Mouse (Mus musculus) testis, postnatal 10 days (tissue): ENCODE data around the gene Tigar.

Experiments used
- DNase-seq: peaks from one replicate; pipeline ENCODE4 v3.0.0; 2021; ENCODE audit warnings: low spot score

The Tigar gene

GRCm38 (mm10) chr6:127081820-127082219, 27.5 kb downstream of the Tigar start:
- DNase-seq, result no peak

DNA sequence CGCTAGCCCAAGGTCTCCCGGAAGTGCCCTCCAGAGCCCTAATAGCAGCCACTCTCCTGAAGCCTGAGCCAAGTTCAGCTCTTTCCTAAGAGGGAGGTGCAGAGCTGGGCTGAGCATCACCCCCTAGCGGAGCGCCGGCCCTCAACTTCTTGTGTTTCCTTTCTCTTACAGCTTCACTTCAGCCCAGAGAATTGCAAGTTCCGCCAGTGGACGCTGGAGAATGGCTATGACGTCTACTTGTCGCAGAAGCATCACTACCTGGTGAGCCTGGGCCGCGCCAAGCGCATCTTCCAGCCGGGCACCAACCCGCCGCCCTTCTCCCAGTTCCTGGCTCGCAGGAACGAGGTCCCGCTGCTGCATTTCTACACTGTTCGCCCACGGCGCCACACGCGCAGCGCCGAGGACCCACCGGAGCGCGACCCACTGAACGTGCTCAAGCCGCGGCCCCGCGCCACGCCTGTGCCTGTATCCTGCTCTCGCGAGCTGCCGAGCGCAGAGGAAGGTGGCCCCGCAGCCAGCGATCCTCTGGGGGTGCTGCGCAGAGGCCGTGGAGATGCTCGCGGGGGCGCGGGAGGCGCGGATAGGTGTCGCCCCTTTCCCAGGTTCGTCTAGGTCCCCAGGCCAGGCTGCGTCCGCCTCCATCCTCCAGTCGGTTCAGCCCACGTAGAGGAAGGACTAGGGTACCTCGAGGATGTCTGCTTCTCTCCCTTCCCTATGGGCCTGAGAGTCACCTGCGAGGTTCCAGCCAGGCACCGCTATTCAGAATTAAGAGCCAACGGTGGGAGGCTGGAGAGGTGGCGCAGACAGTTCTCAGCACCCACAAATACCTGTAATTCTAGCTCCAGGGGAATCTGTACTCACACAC, 29.3 kb downstream of the Tigar start:
- DNase-seq, result peak; percentile 66

- DNase-seq, result no peak
These were observed 36.5 kb downstream of the Tigar start, which contains the start of gene Fgf23 for GRCm38 (mm10) chr6:127072817-127073216. Fgf23 (plus strand) TSS chr6:127072902.

DNA sequence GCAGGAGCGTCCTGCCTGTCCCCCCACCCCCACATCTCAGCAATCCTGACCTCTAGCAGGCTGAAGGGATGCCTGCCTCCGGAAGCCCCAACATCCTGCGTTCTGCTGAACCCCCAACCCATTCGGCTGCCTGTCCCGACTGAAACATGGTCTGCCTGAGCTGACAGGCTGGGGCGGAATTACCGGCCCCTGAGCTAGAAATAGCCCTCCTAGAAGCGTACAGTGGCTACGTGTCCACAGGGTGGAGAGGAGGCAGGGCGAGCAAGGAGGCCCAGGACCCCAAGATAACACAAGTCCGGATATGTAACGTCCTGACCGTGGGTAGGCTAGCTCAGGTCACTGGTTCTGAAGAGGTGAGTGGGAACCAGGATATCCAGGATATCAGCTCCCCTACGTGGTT, 44.5 kb downstream of the Tigar start:
- DNase-seq, result no peak

GRCm38 (mm10) chr6:127063915-127064314, 45.4 kb downstream of the Tigar start:
- DNase-seq, result no peak

DNA sequence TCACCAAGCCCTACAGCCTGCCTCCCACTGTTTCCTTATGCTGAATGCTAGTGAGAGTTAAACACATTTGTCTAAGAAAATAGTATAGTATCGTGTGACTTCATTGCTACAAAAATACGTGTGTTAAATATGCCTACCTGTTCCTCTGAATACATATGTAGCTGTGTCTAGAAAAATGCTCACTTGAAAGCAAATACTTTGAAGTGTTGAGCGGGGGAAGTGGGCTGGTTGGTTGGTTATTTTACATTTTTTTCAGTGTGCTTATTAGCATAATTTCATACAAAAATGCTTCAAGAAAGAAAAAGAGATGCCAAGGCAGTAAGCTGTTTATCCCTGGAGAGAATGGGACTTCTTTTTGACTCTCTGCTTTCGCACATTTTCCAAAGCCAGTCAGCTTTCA, 49.4 kb downstream of the Tigar start:
- no peak for DNase-seq

- DNase-seq, result no peak
These were observed 52.3 kb downstream of the Tigar start for GRCm38 (mm10) chr6:127056990-127057588.

- DNase-seq, result no peak
These were observed 58.5 kb downstream of the Tigar start for GRCm38 (mm10) chr6:127050847-127051246.

GRCm38 (mm10) chr6:127044909-127045308, 64.4 kb downstream of the Tigar start:
- DNase-seq, result peak; percentile 44
